Mouse (Mus musculus) liver, embryonic 14.5 days (tissue): Measurements from ENCODE around the gene Enox1. TPM values are rescaled to one million over a fixed set of nuclear protein-coding genes. Genes with fewer than 3 reads are reported as not detected.

Source experiments
- ATAC-seq: fragments of 200-750 bp; cut with Nextera tagmentation; 2 replicates; pipeline ENCODE4 v1.8.0; 2017; ENCODE audit warnings: moderate number of reproducible peaks, mild to moderate bottlenecking, moderate library complexity; ENCODE audit not compliant: insufficient read depth
- DNase-seq, 3 experiments: peaks; one replicate each; pipeline ENCODE4 v3.0.0-alpha.2; 2012 to 2013; ENCODE audit warnings: low read depth in 3 of 3, low spot score in 3 of 3
- H3K27ac ChIP-seq: fragments of 300-500 bp; sonication (generic); 2 replicates; pipeline ENCODE4 v1.5.1; 2014; ENCODE audit warnings: moderate library complexity, mild to moderate bottlenecking, control low read depth, inconsistent platforms
- H3K27me3 ChIP-seq: fragments of 300-500 bp; sonication (generic); 2 replicates; pipeline ENCODE4 v1.6.1; 2014; ENCODE audit warnings: mild to moderate bottlenecking, low read length, moderate library complexity; ENCODE audit not compliant: control insufficient read depth, insufficient read depth
- H3K36me3 ChIP-seq: fragments of 300-500 bp; sonication (generic); replicated peaks from 2 replicates; pipeline ENCODE4 v1.6.1; 2014; ENCODE audit warnings: low read depth; ENCODE audit not compliant: control insufficient read depth, insufficient read depth
- H3K4me1 ChIP-seq, 2 experiments: fragments of 200-500 bp in 1 of 2; fragments of 300-500 bp in 1 of 2; sonication (generic) in 1 of 2; replicated peaks; 2 replicates each; pipeline ENCODE4 v1.6.1; 2012 to 2014; ENCODE audit warnings: antibody characterized with exemption in 1 of 2, inconsistent platforms in 1 of 2, low read length in 1 of 2; ENCODE audit not compliant: control insufficient read depth in 2 of 2, insufficient read depth in 2 of 2
- H3K4me2 ChIP-seq: fragments of 300-500 bp; sonication (generic); 2 replicates; pipeline ENCODE4 v1.6.1; 2014; ENCODE audit warnings: low read depth, mild to moderate bottlenecking, control low read depth, moderate library complexity
- H3K4me3 ChIP-seq, 2 experiments: fragments of 200-500 bp in 1 of 2; fragments of 300-500 bp in 1 of 2; sonication (generic) in 1 of 2; 2 replicates each; pipeline ENCODE4 v1.5.1; 2012 to 2014; ENCODE audit warnings: low read depth in 2 of 2, low read length in 2 of 2, mild to moderate bottlenecking in 2 of 2, control low read depth in 1 of 2, inconsistent platforms in 1 of 2, moderate library complexity in 1 of 2; ENCODE audit not compliant: insufficient read depth in 1 of 2
- H3K9ac ChIP-seq: fragments of 300-500 bp; sonication (generic); replicated peaks from 2 replicates; pipeline ENCODE4 v1.6.1; 2014; ENCODE audit warnings: mild to moderate bottlenecking, control low read depth, moderate library complexity
- H3K9me3 ChIP-seq: fragments of 300-500 bp; sonication (generic); 2 replicates; pipeline ENCODE4 v1.6.1; 2016; ENCODE audit warnings: low read length, mixed read lengths; ENCODE audit not compliant: control insufficient read depth
- CTCF ChIP-seq: IDR thresholded peaks from 2 replicates; pipeline ENCODE4 v1.5.1; 2016; ENCODE audit warnings: antibody characterized with exemption, low read depth, control low read depth
- EP300 ChIP-seq: IDR thresholded peaks from 2 replicates; pipeline ENCODE4 v1.6.1; 2016; ENCODE audit warnings: antibody characterized with exemption, low read depth
- WGBS: fragments of 180-500 bp; shearing (Covaris S2); extraction: QIAGEN DNeasy Blood & Tissue Kit; methylation state at CpG from one replicate; pipeline ENCODE4 v1.1.7; 2014; ENCODE audit not compliant: insufficient replicate concordance; 5-methylcytosine and 5-hydroxymethylcytosine counted together
- polyA plus RNA-seq, 2 experiments: library from polyadenylated mRNA; depleted of rRNA in 1 of 2; stranded (reverse) in 1 of 2; unstranded in 1 of 2; fragments of >200 nt; fragmentation: Nextera tagmentation in 1 of 2; extraction: Ambion mirVana in 1 of 2; gene quantifications; 2 replicates each; pipeline versions ENCODE4 v1.2.1 to v1.2.3; 2012 to 2014

Gene Enox1
- polyA plus RNA-seq, 2 experiments = 0.07 to 0.10 TPM

GRCm38 (mm10) chr14:77297039-77297438, 140.5 kb downstream of the Enox1 start:
- DNase-seq = no peak
- H3K4me2 ChIP-seq = no peak overlapping the region
- H3K9ac ChIP-seq = no peak overlapping the region
- no peak overlapping the region for H3K27ac ChIP-seq
- no peaks in the 10 kb centered on the region for H3K9me3 ChIP-seq
- no peak overlapping the region for H3K4me3 ChIP-seq
- no peak for ATAC-seq
- H3K36me3 ChIP-seq = no peaks in the 10 kb centered on the region
- 62% methylated on average over 4 of the region's 4 CpGs for WGBS
- TF ChIP-seq EP300 (no peak), CTCF (no peak)
- H3K27me3 ChIP-seq = no peaks in the 10 kb centered on the region
- H3K4me1 ChIP-seq = no peaks in the 10 kb centered on the region

GRCm38 (mm10) chr14:77298327-77298726, 141.8 kb downstream of the Enox1 start:
- DNase-seq (no peak), ATAC-seq (no peak)
- no peaks in the 10 kb centered on the region for H3K36me3 ChIP-seq
- no peak overlapping the region for H3K4me2 ChIP-seq
- H3K27me3 ChIP-seq = no peaks in the 10 kb centered on the region
- no peaks in the 10 kb centered on the region for H3K4me1 ChIP-seq
- H3K9me3 ChIP-seq = no peaks in the 10 kb centered on the region
- WGBS = 62% methylated on average over 3 of the region's 3 CpGs
- no peak overlapping the region for H3K9ac ChIP-seq
- no peak overlapping the region for H3K4me3 ChIP-seq
- no peak for TF ChIP-seq EP300
- TF ChIP-seq CTCF = no peak
- no peak overlapping the region for H3K27ac ChIP-seq

GRCm38 (mm10) chr14:77309571-77309970, 153.0 kb downstream of the Enox1 start:
- 39% methylated on average over 3 of the region's 3 CpGs for WGBS
- no peak for ATAC-seq
- no peaks in the 10 kb centered on the region for H3K27me3 ChIP-seq

GRCm38 (mm10) chr14:77311456-77311855, 154.9 kb downstream of the Enox1 start:
- H3K27ac ChIP-seq = no peak overlapping the region
- 54% methylated on average over 6 of the region's 6 CpGs for WGBS
- H3K4me3 ChIP-seq = no peak overlapping the region
- H3K9me3 ChIP-seq = no peaks in the 10 kb centered on the region
- H3K36me3 ChIP-seq = no peaks in the 10 kb centered on the region
- no peaks in the 10 kb centered on the region for H3K4me1 ChIP-seq
- no peak overlapping the region for H3K9ac ChIP-seq
- ATAC-seq (no peak), DNase-seq (no peak)
- no peak overlapping the region for H3K4me2 ChIP-seq
- TF ChIP-seq CTCF (no peak), EP300 (no peak)
- H3K27me3 ChIP-seq = no peaks in the 10 kb centered on the region

More at GRCm38 (mm10) chr14:77309571-77309970, 153.0 kb downstream of the Enox1 start:
- no peak overlapping the region for H3K27ac ChIP-seq
- H3K4me2 ChIP-seq = no peak overlapping the region
- H3K4me1 ChIP-seq = no peaks in the 10 kb centered on the region
- no peak for DNase-seq
- no peaks in the 10 kb centered on the region for H3K36me3 ChIP-seq
- H3K9me3 ChIP-seq = no peaks in the 10 kb centered on the region
- no peak overlapping the region for H3K9ac ChIP-seq
- no peak overlapping the region for H3K4me3 ChIP-seq
- TF ChIP-seq EP300 = no peak
- TF ChIP-seq CTCF = no peak

GRCm38 (mm10) chr14:77319396-77319795, 162.8 kb downstream of the Enox1 start:
- Histone ChIP-seq H3K4me3 (no peak overlapping the region), H3K27me3 (no peaks in the 10 kb centered on the region), H3K4me1 (no peaks in the 10 kb centered on the region), H3K4me2 (no peak overlapping the region), H3K36me3 (no peaks in the 10 kb centered on the region), H3K9me3 (no peaks in the 10 kb centered on the region), H3K27ac (no peak overlapping the region), H3K9ac (no peak overlapping the region)
- 69% methylated on average over 7 of the region's 7 CpGs for WGBS
- DNase-seq = no peak
- TF ChIP-seq CTCF (no peak), EP300 (no peak)
- no peak for ATAC-seq

- Histone ChIP-seq H3K4me1 (no peaks in the 10 kb centered on the region), H3K27me3 (no peaks in the 10 kb centered on the region), H3K4me3 (no peak overlapping the region), H3K36me3 (no peaks in the 10 kb centered on the region), H3K9me3 (no peaks in the 10 kb centered on the region), H3K27ac (no peak overlapping the region), H3K4me2 (no peak overlapping the region), H3K9ac (no peak overlapping the region)
- ATAC-seq (no peak), DNase-seq (no peak)
- WGBS = 69% methylated on average over 2 of the region's 2 CpGs
- no peak for TF ChIP-seq CTCF
- TF ChIP-seq EP300 = no peak
Measured at GRCm38 (mm10) chr14:77324348-77324747, 167.8 kb downstream of the Enox1 start.
